Mouse (Mus musculus): ENCODE data around the gene Lamb3. TPM values are rescaled to one million over a fixed set of nuclear protein-coding genes. Genes with fewer than 3 reads are reported as not detected.
A peak's percentile ranks its signal among the peaks of the same experiment; 100 is the strongest.

Gene Lamb3
- 0.99 and 1.0 TPM in 2 replicates for polyA plus RNA-seq (2012; rRNA removed)

DNA sequence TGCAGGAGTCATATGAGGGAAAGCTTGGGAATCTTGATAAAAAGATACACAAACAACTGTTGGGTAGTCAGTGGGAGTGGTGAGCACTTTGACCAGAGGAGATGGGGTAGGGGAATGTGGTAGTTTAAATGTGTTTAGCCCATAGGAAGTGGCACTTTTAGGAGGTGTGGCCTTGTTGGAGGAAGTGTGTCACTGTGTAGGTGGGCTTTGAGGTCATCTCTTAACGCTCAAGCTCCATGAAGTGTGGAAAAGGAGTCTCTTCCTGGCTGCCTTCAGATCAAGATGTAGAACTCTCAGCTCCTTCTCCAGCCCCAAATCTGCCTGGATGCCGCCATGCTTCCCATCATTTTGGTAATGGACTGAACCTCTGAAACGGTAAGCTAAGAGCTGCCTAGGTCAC, at the start of gene Lamb3:
Gene Lamb3, plus strand, starts transcription at position 197 of the 400 bp plus-strand sequence.
- no peak for DNase-seq (ENCODE audit: extremely low spot score in 1 of 2, low spot score in 1 of 2)

DNA sequence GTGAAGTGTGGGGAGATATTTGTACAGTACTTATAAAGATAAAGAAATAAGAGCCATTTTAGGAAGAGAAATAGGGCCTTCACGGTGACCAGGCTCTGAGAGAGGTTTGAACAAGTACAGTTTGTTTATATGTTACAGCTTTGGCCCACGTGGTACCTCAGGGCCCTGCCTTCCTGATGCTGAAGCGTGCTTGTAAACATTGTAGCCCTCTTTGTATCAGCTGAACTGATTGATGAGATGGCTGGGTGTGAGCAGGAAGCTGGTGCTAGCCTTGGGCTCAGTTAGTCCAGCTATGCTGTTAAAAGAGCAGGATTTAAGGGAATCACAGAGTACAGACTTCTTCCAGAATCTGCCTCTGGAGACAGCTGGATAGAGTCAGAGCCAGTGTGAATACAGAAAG, 48.3 kb upstream of the Lamb3 start:
- no peak for DNase-seq (ENCODE audit: extremely low spot score in 1 of 2, low spot score in 1 of 2)

GRCm38 (mm10) chr1:193159613-193160012, 47.9 kb upstream of the Lamb3 start:
- DNase-seq (ENCODE audit: extremely low spot score in 1 of 2, low spot score in 1 of 2): no peak

DNA sequence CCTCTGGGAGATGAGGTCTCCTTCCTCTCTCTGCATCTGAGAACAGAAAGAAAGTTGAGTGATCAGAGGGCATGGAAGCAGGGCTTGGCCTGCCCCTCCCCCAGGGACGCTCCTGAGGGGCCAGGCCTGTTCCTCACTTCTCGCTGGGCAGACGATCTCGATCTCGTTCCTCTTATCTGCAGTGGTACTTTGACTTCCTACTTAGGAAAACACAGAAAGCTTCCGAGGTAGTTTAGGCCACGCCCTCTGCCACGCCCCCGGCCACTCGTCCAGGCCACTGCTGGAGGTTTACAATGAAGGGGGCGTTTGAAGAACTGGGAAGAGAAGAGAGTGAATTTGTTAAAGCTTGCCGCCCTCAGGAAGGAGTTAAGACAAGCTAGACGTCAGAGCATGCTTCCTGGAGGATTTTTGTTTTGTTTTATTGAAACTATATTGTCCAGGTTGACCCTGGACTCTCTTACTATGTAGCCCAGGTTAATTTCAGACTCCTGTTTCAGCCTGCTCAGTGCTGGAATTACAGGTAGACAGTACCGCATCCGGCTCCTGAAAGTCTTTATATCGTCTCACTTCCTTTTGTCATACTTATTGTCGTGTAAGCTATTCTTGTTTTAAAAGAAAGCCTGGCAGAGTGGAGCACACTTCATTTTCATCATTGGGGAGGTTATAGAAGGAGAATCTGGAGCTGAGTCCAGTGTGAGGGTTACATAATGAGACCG, 47.0 kb upstream of the Lamb3 start:
- peak in 1 of 2 experiments; percentile 7 for DNase-seq (ENCODE audit: extremely low spot score in 1 of 2, low spot score in 1 of 2)

DNA sequence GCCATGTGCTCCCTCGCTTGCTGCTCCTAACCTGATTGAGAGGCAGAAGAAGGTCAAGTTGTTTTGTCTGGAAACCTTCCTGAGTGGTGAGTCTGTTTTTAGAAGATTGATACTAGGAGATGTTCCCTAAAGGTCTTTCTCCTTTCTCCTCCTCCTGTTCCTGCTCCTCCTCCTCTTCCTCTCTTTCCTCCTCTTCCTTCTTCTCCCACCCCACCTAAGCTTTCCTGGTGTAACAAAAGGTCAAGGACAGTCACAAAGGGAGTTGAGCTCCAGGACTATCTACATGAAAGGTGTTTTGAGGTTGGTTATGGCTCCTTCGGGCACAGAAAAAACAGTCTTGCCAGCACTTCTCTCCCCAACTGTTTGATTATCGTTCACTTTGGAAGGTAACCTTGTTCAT, 39.8 kb upstream of the Lamb3 start, which contains the start of gene A130010J15Rik:
Gene A130010J15Rik, plus strand, starts transcription at position 301 of the 400 bp plus-strand sequence.
- no peak for DNase-seq (ENCODE audit: extremely low spot score in 1 of 2, low spot score in 1 of 2)

GRCm38 (mm10) chr1:193169228-193169627, 38.3 kb upstream of the Lamb3 start:
- DNase-seq (ENCODE audit: extremely low spot score in 1 of 2, low spot score in 1 of 2): no peak

DNA sequence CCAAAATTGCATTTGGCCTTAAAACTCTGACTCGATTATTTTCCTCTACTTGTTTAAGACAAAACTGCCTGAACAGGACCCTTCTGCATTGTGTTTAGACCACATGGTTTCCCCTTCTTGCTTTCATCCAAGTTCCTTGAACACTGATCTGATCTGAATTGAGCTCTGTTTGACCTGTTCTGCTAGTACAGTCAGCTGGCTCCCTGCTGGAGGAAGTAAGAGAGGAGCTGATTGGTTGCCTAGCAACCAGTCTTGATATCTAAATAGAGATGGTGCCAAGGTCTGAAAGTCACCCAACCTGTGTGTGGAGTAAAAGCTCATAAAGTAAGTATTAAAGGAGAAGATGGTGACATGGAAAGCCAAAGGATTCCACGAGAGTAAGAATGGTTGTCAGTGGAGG, 37.6 kb upstream of the Lamb3 start:
- DNase-seq (ENCODE audit: extremely low spot score in 1 of 2, low spot score in 1 of 2): peak in 1 of 2 experiments; percentile 35

GRCm38 (mm10) chr1:193172991-193173809, 34.3 kb upstream of the Lamb3 start:
- DNase-seq (ENCODE audit: extremely low spot score in 1 of 2, low spot score in 1 of 2): peak; percentile 96 to 98

DNA sequence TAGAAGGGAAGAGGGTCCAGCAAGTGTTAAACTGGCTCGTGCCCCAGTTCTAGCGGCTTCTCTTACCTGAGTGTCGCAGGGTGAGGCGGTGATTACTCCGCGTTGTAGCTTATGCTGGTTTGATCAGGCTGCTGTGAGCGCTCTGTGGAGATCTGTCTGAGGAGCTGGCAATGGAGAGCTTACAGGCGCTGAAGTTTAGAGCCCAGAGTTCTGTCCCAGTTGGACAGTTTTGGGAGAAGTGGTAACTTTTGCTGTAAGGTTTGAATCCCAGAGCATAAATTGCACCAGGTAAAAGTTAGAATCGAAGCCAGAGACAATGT, 33.7 kb upstream of the Lamb3 start:
- no peak for DNase-seq (ENCODE audit: extremely low spot score in 1 of 2, low spot score in 1 of 2)

DNA sequence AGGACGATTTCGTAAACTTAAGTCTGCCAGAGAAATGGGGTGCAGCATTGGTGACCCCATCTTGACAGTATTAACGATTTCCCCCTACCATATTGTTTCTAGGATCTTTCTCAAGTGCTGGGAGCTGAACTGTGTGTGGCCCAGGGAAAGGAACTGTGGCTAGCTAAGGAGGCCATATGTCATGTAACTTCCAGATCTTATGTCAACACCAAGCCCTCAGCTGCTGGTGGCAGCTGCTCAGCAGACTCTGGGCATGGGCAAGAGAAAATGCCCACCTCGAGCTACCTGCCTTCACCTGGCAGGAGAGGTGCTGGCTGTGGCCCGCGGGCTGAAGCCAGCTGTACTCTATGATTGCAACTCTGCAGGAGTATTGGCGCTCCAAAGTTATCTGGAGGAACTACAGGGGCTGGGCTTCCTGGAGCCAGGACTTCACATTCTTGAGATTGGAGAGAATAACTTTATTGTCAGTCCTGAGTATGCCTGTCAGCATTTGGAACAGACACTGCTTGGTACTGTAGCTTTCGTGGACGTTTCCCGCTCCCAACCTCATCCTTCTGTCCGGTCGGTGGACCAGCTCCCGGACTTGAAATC, 33.3 kb upstream of the Lamb3 start:
- no peak for DNase-seq (ENCODE audit: extremely low spot score in 1 of 2, low spot score in 1 of 2)

DNA sequence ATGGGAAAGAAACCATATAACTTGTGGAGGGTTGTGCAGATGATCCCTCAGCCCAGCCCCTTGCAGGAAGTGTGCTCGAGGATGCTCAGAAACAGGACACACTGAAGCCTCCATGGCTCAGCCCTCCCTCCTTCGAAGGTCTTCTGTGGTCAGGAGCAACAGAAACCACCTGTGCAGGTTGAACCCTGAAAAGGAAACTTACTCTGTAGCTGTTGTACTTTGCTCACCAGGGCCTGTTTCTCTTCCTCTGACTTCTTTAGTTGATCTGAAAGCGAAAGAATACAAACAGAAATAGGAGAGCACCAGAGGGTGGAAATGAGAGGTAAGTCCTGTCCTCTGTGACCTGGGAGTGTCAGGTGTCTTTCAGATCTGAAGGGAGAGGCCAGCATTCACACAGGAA, 26.4 kb upstream of the Lamb3 start:
- DNase-seq (ENCODE audit: extremely low spot score in 1 of 2, low spot score in 1 of 2): no peak

DNA sequence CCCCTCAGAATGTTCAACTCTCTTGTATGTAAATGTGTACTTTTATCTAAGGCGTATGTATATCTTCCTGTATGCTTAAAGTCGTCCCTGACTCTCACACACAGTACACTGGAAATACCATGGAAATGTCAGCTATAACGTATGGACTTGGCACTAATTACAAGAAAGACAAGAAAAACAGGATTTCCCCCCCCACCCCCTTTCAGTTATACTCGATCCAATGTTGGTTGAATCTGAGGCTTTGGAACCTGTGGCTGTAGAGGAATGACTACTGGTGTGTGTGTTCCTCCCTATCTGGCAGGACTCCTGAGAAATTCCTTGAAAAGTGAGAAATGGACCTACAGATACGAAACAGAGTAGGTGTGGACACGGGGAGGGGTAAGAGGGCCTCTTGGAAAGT, 19.2 kb upstream of the Lamb3 start:
- no peak for DNase-seq (ENCODE audit: extremely low spot score in 1 of 2, low spot score in 1 of 2)

GRCm38 (mm10) chr1:193189151-193189621, 18.3 kb upstream of the Lamb3 start:
- peak in 1 of 2 experiments; percentile 15 for DNase-seq (ENCODE audit: extremely low spot score in 1 of 2, low spot score in 1 of 2)

DNA sequence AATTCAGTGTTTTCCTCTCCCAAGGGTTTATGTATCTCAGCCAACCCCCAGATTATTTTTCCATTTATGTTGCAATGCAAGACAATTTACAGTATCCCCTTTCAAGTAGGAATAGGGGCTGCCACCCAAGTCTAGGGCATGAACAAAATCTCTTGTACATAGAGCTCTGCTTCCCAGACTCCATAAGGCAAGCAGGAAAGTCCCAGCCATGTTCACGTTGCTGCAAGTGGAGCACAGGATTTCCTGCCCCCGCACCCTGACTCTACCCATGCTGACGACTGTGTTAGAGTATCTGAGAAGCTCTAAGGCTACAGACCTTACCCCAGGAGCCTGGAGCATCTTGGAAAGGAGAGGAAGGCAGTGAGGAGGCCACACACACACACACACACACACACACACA, 17.7 kb upstream of the Lamb3 start:
- DNase-seq (ENCODE audit: extremely low spot score in 1 of 2, low spot score in 1 of 2): no peak

GRCm38 (mm10) chr1:193191675-193192283, 15.7 kb upstream of the Lamb3 start:
- DNase-seq (ENCODE audit: extremely low spot score in 1 of 2, low spot score in 1 of 2): no peak

GRCm38 (mm10) chr1:193194416-193195140, 12.9 kb upstream of the Lamb3 start:
- no peak for DNase-seq (ENCODE audit: extremely low spot score in 1 of 2, low spot score in 1 of 2)

- DNase-seq (ENCODE audit: extremely low spot score in 1 of 2, low spot score in 1 of 2): no peak
Measured at GRCm38 (mm10) chr1:193195169-193195810, 12.2 kb upstream of the Lamb3 start.

- no peak for DNase-seq (ENCODE audit: extremely low spot score in 1 of 2, low spot score in 1 of 2)
Measured at GRCm38 (mm10) chr1:193197494-193198205, 9.8 kb upstream of the Lamb3 start.

DNA sequence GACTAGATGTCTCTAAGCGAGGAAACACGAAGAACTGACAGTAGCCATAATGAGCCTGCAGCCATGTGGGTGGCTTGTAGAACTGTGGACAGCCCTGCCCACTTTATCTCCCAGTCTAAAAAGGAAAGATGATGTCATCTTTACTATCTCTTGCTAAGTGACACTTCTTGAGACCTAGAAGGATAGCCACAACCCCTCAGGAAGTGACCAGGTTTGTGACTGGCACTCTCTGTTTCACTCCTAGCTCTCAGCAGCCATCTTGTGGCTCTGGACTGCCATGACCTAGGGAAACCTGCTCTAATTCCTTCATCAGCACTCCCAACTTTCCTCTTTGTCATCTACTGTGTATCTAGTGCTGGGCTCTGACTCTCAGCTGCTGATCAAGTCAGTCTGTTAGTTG, 9.2 kb upstream of the Lamb3 start:
- DNase-seq (ENCODE audit: extremely low spot score in 1 of 2, low spot score in 1 of 2): no peak
